Mouse (Mus musculus) heart, embryonic 11.5 days (tissue): ENCODE measurements around the gene Hist1h3f. TPM values are rescaled to one million over a fixed set of nuclear protein-coding genes. Genes with fewer than 3 reads are reported as not detected.
A peak's percentile ranks its signal among the peaks of the same experiment; 100 is the strongest.
"Not testable (repeated sequence)": the region's sequence is repeated elsewhere in the genome, so short reads cannot be mapped to it uniquely, and the experiment has no call there.

Source experiments
- ATAC-seq: fragments of 200-750 bp; cut with Nextera tagmentation; replicated peaks from 2 replicates; pipeline ENCODE4 v1.8.0; 2017; ENCODE audit warnings: moderate library complexity; ENCODE audit not compliant: insufficient number of reproducible peaks, low FRiP score, low TSS enrichment
- H3K27ac ChIP-seq: fragments of 300-500 bp; sonication (generic); 2 replicates; pipeline ENCODE4 v1.5.1; 2014; ENCODE audit warnings: mild to moderate bottlenecking, low read depth, low read length
- H3K27me3 ChIP-seq: fragments of 300-500 bp; sonication (generic); 2 replicates; pipeline ENCODE4 v1.6.1; 2014; ENCODE audit warnings: mild to moderate bottlenecking, low read length, mixed read lengths; ENCODE audit not compliant: control insufficient read depth, insufficient read depth
- H3K36me3 ChIP-seq: fragments of 300-500 bp; sonication (generic); 2 replicates; pipeline ENCODE4 v1.6.1; 2014; ENCODE audit warnings: mild to moderate bottlenecking, low read length, moderate library complexity, mixed read lengths; ENCODE audit not compliant: control insufficient read depth, insufficient read depth
- H3K4me1 ChIP-seq: fragments of 300-500 bp; sonication (generic); 2 replicates; pipeline ENCODE4 v1.6.1; 2014; ENCODE audit warnings: low read length; ENCODE audit not compliant: control insufficient read depth, insufficient read depth
- H3K4me2 ChIP-seq: fragments of 300-500 bp; sonication (generic); 2 replicates; pipeline ENCODE4 v1.6.1; 2014; ENCODE audit warnings: mild to moderate bottlenecking, moderate library complexity
- H3K4me3 ChIP-seq: fragments of 300-500 bp; sonication (generic); 2 replicates; pipeline ENCODE4 v1.5.1; 2014; ENCODE audit warnings: low read depth, low read length
- H3K9ac ChIP-seq: fragments of 300-500 bp; sonication (generic); 2 replicates; pipeline ENCODE4 v1.6.1; 2014; ENCODE audit warnings: mild to moderate bottlenecking, low read depth, low read length, moderate library complexity
- H3K9me3 ChIP-seq: fragments of 300-500 bp; sonication (generic); replicated peaks from 2 replicates; pipeline ENCODE4 v1.6.1; 2016; ENCODE audit warnings: low read length; ENCODE audit not compliant: control insufficient read depth
- WGBS: fragments of 180-500 bp; shearing (Covaris S2); extraction: QIAGEN DNeasy Blood & Tissue Kit; methylation state at CpG from one replicate; pipeline ENCODE4 v1.1.7; 2014; ENCODE audit not compliant: insufficient replicate concordance; 5-methylcytosine and 5-hydroxymethylcytosine counted together
- microRNA-seq: library from miRNA; unstranded; fragments of <30 nt; microRNA quantifications from one replicate; pipeline ENCODE4, GENCODE M21; 2016; ENCODE audit warnings: borderline number of aligned reads
- polyA plus RNA-seq: library from polyadenylated mRNA; unstranded; fragments of >200 nt; fragmentation: Nextera tagmentation; extraction: Ambion mirVana; gene quantifications from 2 replicates; pipeline ENCODE4 v1.2.1, GENCODE M21; 2014

Hist1h3f gene
- polyA plus RNA-seq, 1 experiment from 2014 or later, result 0.19 TPM

GRCm38 (mm10) chr13:23586099-23586939 is 42.5 kb downstream of the Hist1h3f start:
- Histone ChIP-seq H3K27ac (peak overlapping the region; percentile 96), H3K9ac (peak overlapping the region; percentile 71), H3K4me3 (peak overlapping the region; percentile 36), H3K36me3 (no peaks in the 10 kb centered on the region), H3K4me2 (peak overlapping the region; percentile 69), H3K9me3 (no peaks in the 10 kb centered on the region), H3K27me3 (no peaks in the 10 kb centered on the region), H3K4me1 (peaks cover 18% of the 10 kb centered on the region; the same call in 1 of the 2 replicates)
- WGBS, result 3% methylated on average over 22 of the region's 22 CpGs
- no peak for ATAC-seq

GRCm38 (mm10) chr13:23586940-23587225 is 43.0 kb downstream of the Hist1h3f start:
- WGBS, result 12% methylated on average over 1 of the region's 1 CpGs
- peak overlapping the region; percentile 36 for H3K4me3 ChIP-seq
- H3K4me2 ChIP-seq, result peak overlapping the region; percentile 69
- H3K4me1 ChIP-seq, result peaks cover 16% of the 10 kb centered on the region; the same call in 1 of the 2 replicates
- no peak for ATAC-seq
- peak overlapping the region; percentile 96 for H3K27ac ChIP-seq
- H3K9ac ChIP-seq, result peak overlapping the region; percentile 71
- no peaks in the 10 kb centered on the region for H3K9me3 ChIP-seq
- H3K27me3 ChIP-seq, result no peaks in the 10 kb centered on the region
- no peaks in the 10 kb centered on the region for H3K36me3 ChIP-seq

DNA sequence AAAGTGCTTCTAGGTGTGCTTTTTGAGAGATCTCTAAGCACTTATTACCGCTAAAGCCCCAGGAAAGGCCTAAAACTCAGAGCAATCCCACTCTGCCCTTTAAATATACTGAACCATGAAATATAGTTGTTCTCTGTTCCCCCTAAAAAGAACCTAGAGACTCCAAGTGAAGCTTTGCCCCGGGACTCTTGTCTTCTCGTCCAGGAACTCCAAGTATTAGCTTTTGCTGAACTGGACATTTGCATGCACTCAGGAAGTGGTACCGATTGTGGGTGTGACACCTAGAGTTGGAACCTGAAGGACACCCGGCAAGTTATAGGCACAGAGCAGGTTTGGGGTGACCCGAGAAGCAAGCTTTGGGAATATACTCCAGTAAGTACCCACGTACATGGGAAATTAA is 47.4 kb downstream of the Hist1h3f start:
- 88% methylated on average over 7 of the region's 7 CpGs for WGBS
- no peak overlapping the region for H3K27ac ChIP-seq
- no peak overlapping the region for H3K4me2 ChIP-seq
- H3K27me3 ChIP-seq, result no peaks in the 10 kb centered on the region
- no peak for ATAC-seq
- H3K9ac ChIP-seq, result no peak overlapping the region
- H3K36me3 ChIP-seq, result no peaks in the 10 kb centered on the region
- peaks cover 10% of the 10 kb centered on the region for H3K4me1 ChIP-seq
- no peak overlapping the region for H3K4me3 ChIP-seq
- no peaks in the 10 kb centered on the region for H3K9me3 ChIP-seq

- not testable (repeated sequence) for H3K27me3 ChIP-seq, H3K27ac ChIP-seq, H3K4me2 ChIP-seq, H3K4me3 ChIP-seq, H3K36me3 ChIP-seq, H3K9ac ChIP-seq, H3K9me3 ChIP-seq, ATAC-seq, H3K4me1 ChIP-seq
- WGBS, result 65% methylated on average over 7 of the region's 7 CpGs
These were observed 48.0 kb downstream of the Hist1h3f start for GRCm38 (mm10) chr13:23591886-23592285.

GRCm38 (mm10) chr13:23592614-23593013 is 48.8 kb downstream of the Hist1h3f start:
- 89% methylated on average over 7 of the region's 7 CpGs for WGBS

DNA sequence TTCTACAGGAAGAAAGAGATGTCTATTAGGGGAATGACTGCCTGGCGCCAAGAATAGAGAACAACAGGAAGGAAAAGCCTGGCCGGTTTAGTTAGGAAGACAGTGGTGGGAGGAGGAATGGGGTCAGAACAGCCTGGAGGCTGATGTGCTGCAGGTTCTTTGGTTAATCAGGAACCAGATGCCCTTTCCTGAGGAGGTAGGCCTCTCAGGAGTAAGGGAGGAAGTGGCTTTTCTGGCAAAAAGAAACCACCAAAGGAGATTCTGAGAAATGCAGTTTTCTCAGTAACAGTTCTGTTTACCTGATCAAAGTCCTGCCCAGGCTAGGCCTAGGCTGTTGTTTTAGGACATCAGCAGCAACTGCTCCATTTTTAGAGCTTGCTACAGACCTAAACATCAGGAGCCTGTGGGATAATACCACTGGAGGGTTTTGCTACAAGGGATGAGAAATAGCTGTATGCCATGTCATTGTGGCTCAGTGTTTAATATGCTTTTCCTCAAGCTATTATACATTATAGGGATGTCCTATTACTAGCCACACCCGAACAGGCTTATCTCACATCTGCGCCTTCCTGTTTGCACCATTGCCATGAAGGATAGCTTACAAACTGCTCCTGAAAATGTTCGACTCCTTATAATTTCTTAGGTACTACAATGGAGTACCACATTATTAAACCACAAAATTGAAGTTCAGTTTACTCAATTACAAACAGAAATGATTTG is 49.4 kb downstream of the Hist1h3f start:
- H3K36me3 ChIP-seq, result no peaks in the 10 kb centered on the region
- H3K4me1 ChIP-seq, result peaks cover 5% of the 10 kb centered on the region; the same call in 1 of the 2 replicates
- H3K27ac ChIP-seq, result no peak overlapping the region
- no peaks in the 10 kb centered on the region for H3K27me3 ChIP-seq
- no peak overlapping the region for H3K9ac ChIP-seq
- 60% methylated on average over 5 of the region's 5 CpGs for WGBS
- no peak for ATAC-seq
- H3K4me2 ChIP-seq, result no peak overlapping the region
- H3K9me3 ChIP-seq, result no peaks in the 10 kb centered on the region
- no peak overlapping the region for H3K4me3 ChIP-seq

More at GRCm38 (mm10) chr13:23592614-23593013, 48.8 kb downstream of the Hist1h3f start:
- Histone ChIP-seq H3K36me3 (no peaks in the 10 kb centered on the region), H3K4me3 (no peak overlapping the region), H3K27me3 (no peaks in the 10 kb centered on the region), H3K4me2 (no peak overlapping the region), H3K9ac (no peak overlapping the region), H3K9me3 (no peaks in the 10 kb centered on the region), H3K4me1 (peaks cover 5% of the 10 kb centered on the region; the same call in 1 of the 2 replicates), H3K27ac (no peak overlapping the region)
- no peak for ATAC-seq

Small RNAs within 50 kb of the gene (microRNA-seq; reads per million reads assigned to microRNA genes)
- gene Gm44297 (0.27 reads per million), gene Gm44359 (not detected), gene Gm44394 (not detected), gene n-TStga1 (2.0 reads per million, percentile 25 among the genes with 10 or more reads in this experiment)

Other genes starting within 250 kb of the Hist1h3f start
- 43.4 and 43.7 TPM in 2 replicates for gene Zfp322a, start 174.8 kb upstream of the Hist1h3f start, polyA plus RNA-seq
- gene Abt1, start 120.2 kb upstream of the Hist1h3f start, polyA plus RNA-seq, result 8.9 and 9.8 TPM in 2 replicates
- 0.97 and 1.7 TPM in 2 replicates for gene Btn1a1, start 78.2 kb upstream of the Hist1h3f start, polyA plus RNA-seq
- gene Btn2a2, start 55.2 kb upstream of the Hist1h3f start, polyA plus RNA-seq, result 0.59 and 0.80 TPM in 2 replicates
- 2.1 and 3.4 TPM in 2 replicates for gene Hist1h4h, start 13.0 kb upstream of the Hist1h3f start, polyA plus RNA-seq
- 1.4 and 2.3 TPM in 2 replicates for gene Hist1h2af, start 10.1 kb upstream of the Hist1h3f start, polyA plus RNA-seq
- 2.8 and 3.1 TPM in 2 replicates for gene Hist1h3g, start 8.6 kb upstream of the Hist1h3f start, polyA plus RNA-seq
- 0.43 and 0.66 TPM in 2 replicates for gene Hist1h2bh, start 660 bp upstream of the Hist1h3f start, polyA plus RNA-seq
- gene Hist1h4f, start 7.6 kb downstream of the Hist1h3f start, polyA plus RNA-seq, result not detected in 2 replicates
- 0.15 and 0.27 TPM in 2 replicates for gene Hist1h1d, start 9.2 kb downstream of the Hist1h3f start, polyA plus RNA-seq
- 2.6 and 3.0 TPM in 2 replicates for gene Hist1h3e, start 18.3 kb downstream of the Hist1h3f start, polyA plus RNA-seq
- 27.6 and 34.5 TPM in 2 replicates for gene Hist1h2ae, start 27.2 kb downstream of the Hist1h3f start, polyA plus RNA-seq
- 2.3 and 6.5 TPM in 2 replicates for gene Hist1h2bg, start 27.3 kb downstream of the Hist1h3f start, polyA plus RNA-seq
- gene Hist1h2bf, start 30.1 kb downstream of the Hist1h3f start, polyA plus RNA-seq, result 1.3 and 2.6 TPM in 2 replicates
- gene Hist1h2ad, start 30.3 kb downstream of the Hist1h3f start, polyA plus RNA-seq, result 0.44 and 1.3 TPM in 2 replicates
- 2.9 and 4.6 TPM in 2 replicates for gene Hist1h3d, start 31.7 kb downstream of the Hist1h3f start, polyA plus RNA-seq
- 42.3 and 51.7 TPM in 2 replicates for gene Hist1h4d, start 37.5 kb downstream of the Hist1h3f start, polyA plus RNA-seq
- 1.5 and 2.4 TPM in 2 replicates for gene Hist1h2be, start 77.1 kb downstream of the Hist1h3f start, polyA plus RNA-seq
- 8.4 and 11.1 TPM in 2 replicates for gene Hist1h1e, start 78.5 kb downstream of the Hist1h3f start, polyA plus RNA-seq
- 0.52 and 0.62 TPM in 2 replicates for gene Hist1h2ac, start 139.9 kb downstream of the Hist1h3f start, polyA plus RNA-seq
- 31.3 and 31.9 TPM in 2 replicates for gene Hist1h2bc, start 140.1 kb downstream of the Hist1h3f start, polyA plus RNA-seq
- gene Hist1h1t, start 151.8 kb downstream of the Hist1h3f start, polyA plus RNA-seq, result not detected in 2 replicates
- gene Hist1h4c, start 154.4 kb downstream of the Hist1h3f start, polyA plus RNA-seq, result 0.69 and 2.7 TPM in 2 replicates
- gene Hfe, start 166.8 kb downstream of the Hist1h3f start, polyA plus RNA-seq, result 8.2 and 9.9 TPM in 2 replicates
- 24.6 TPM in 2 replicates for gene Hist1h1c, start 194.8 kb downstream of the Hist1h3f start, polyA plus RNA-seq
- gene Hist1h3c, start 201.6 kb downstream of the Hist1h3f start, polyA plus RNA-seq, result 4.1 and 4.5 TPM in 2 replicates
- gene Hist1h2bb, start 202.7 kb downstream of the Hist1h3f start, polyA plus RNA-seq, result 1.2 and 2.7 TPM in 2 replicates
- 16.7 and 18.1 TPM in 2 replicates for gene Hist1h2ab, start 207.1 kb downstream of the Hist1h3f start, polyA plus RNA-seq
- gene Hist1h3b, start 208.2 kb downstream of the Hist1h3f start, polyA plus RNA-seq, result 2.7 and 3.7 TPM in 2 replicates
- gene Hist1h4b, start 213.0 kb downstream of the Hist1h3f start, polyA plus RNA-seq, result 2.2 and 2.7 TPM in 2 replicates
- 1.0 TPM in 1 of 2 replicates, not detected in the other for gene Hist1h4a, start 217.2 kb downstream of the Hist1h3f start, polyA plus RNA-seq
- gene Hist1h3a, start 218.3 kb downstream of the Hist1h3f start, polyA plus RNA-seq, result 2.5 and 4.0 TPM in 2 replicates
- gene Hist1h1a, start 219.6 kb downstream of the Hist1h3f start, polyA plus RNA-seq, result 0.31 and 0.67 TPM in 2 replicates
- gene Trim38, start 225.9 kb downstream of the Hist1h3f start, polyA plus RNA-seq, result 0.24 TPM in 1 of 2 replicates, not detected in the other